Mouse (Mus musculus) brain, embryonic 14.5 days (tissue): Measurements from ENCODE around the gene Sesn1.

Experiments
- CTCF ChIP-seq: fragments of 200-500 bp; IDR thresholded peaks from 2 replicates; pipeline ENCODE4 v1.5.1; 2012; ENCODE audit warnings: inconsistent platforms, mild to moderate bottlenecking, moderate library complexity, borderline replicate concordance; ENCODE audit not compliant: insufficient read depth, insufficient read length; ENCODE audit errors: extremely low read depth
- POLR2A ChIP-seq: fragments of 200-500 bp; IDR thresholded peaks from 2 replicates; pipeline ENCODE4 v1.6.1; 2012; ENCODE audit warnings: mild to moderate bottlenecking, inconsistent platforms, borderline replicate concordance; ENCODE audit not compliant: poor library complexity, insufficient read depth, insufficient read length, severe bottlenecking; ENCODE audit errors: extremely low read depth

GRCm38 (mm10) chr10:41820401-41820800 lies 10.7 kb downstream of the Sesn1 start:
- TF ChIP-seq CTCF (no peak), POLR2A (no peak)
